Mouse (Mus musculus) E14TG2a.4 (cell line): ENCODE results near the gene Cyp2g1.
"Not testable (repeated sequence)": the region's sequence is repeated elsewhere in the genome, so short reads cannot be mapped to it uniquely, and the experiment has no call there.

ENCODE experiments used
- H3K27me3 ChIP-seq: 2 replicates; pipeline ENCODE4 v1.6.1; 2014; ENCODE audit warnings: low read length, control low read depth; ENCODE audit not compliant: insufficient read depth
- H3K36me3 ChIP-seq: 2 replicates; pipeline ENCODE4 v1.6.1; 2014; ENCODE audit warnings: low read length, control low read depth; ENCODE audit not compliant: insufficient read depth
- H3K4me1 ChIP-seq: replicated peaks from 2 replicates; pipeline ENCODE4 v1.6.1; 2014; ENCODE audit warnings: low read depth, low read length, control low read depth
- H3K4me3 ChIP-seq: replicated peaks from 2 replicates; pipeline ENCODE4 v1.5.1; 2014; ENCODE audit warnings: mild to moderate bottlenecking, low read length
- H3K9me3 ChIP-seq: 2 replicates; pipeline ENCODE4 v1.6.1; 2014; ENCODE audit warnings: low read length, control low read depth

Cyp2g1 gene

GRCm38 (mm10) chr7:26850063-26850462 is 41.4 kb downstream of the Cyp2g1 start:
- not testable (repeated sequence) for H3K9me3 ChIP-seq, H3K27me3 ChIP-seq, H3K4me3 ChIP-seq, H3K36me3 ChIP-seq, H3K4me1 ChIP-seq
